Mouse (Mus musculus): ENCODE measurements around the gene Zfhx3.

- TF ChIP-seq CTCF (IDR thresholded peaks at IDR 0.05), result no peak
- no peak for TF ChIP-seq EP300 (IDR thresholded peaks at IDR 0.05)
Observed at GRCm38 (mm10) chr8:108577571-108577970, 635.1 kb downstream of the Zfhx3 start.
